Mouse (Mus musculus) telencephalon, adult 2 months (tissue): ENCODE measurements around the gene Hira.
"Not testable (repeated sequence)": the region's sequence is repeated elsewhere in the genome, so short reads cannot be mapped to it uniquely, and the experiment has no call there.

Experiments used
- DNase-seq: peaks from one replicate; pipeline ENCODE4 v3.0.0-alpha.2; 2011; ENCODE audit warnings: low read depth, low spot score

The Hira gene

GRCm38 (mm10) chr16:18921771-18922170, 44.9 kb downstream of the Hira start:
- no peak for DNase-seq

GRCm38 (mm10) chr16:18927963-18928362, 51.1 kb downstream of the Hira start:
- no peak for DNase-seq

GRCm38 (mm10) chr16:18938321-18939082, 61.7 kb downstream of the Hira start:
- no peak for DNase-seq

- no peak for DNase-seq
These were observed 67.1 kb downstream of the Hira start for GRCm38 (mm10) chr16:18943906-18944305.

DNA sequence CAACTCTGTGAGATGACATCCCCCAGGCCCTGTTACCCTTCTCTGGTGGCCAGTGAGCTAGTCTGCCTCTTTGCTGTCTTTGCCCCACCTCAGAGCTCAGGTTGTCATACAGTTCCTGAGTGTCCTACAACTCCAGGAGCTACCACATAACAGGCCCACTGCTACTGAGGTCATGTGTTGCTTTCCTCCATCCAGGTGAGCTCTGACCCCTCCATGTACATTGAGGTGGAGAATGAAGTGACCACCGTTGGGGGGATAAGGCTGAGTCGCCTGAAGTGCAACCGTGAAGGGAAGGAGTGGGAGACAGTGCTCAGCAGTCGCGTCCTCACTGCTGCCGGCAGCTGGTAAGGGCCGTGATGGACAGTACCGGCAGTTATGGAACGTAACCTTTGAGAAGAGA, 72.1 kb downstream of the Hira start:
- no peak for DNase-seq

- DNase-seq = no peak
These were observed 73.5 kb downstream of the Hira start for GRCm38 (mm10) chr16:18950351-18950750.

DNA sequence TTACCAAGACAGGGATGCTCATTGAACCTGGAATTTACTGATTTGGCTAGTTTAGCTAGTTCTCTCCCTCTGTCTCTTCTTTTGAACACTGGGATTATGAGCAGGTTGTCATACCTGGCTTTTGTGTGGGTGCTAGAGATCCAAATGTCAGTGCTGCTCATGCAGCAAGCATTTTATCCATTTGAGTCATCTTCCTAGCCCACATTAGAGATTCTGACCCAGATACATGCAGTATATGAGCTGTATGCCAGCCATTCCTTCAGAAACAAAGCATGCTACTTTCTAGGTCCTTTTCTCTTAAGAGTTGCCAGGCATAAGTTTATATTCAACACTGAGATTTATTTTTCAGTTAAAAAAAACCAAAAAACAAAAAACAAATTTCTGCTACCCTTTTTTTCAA, 76.0 kb downstream of the Hira start:
- peak; percentile 16 for DNase-seq

- no peak for DNase-seq
These were observed 78.2 kb downstream of the Hira start for GRCm38 (mm10) chr16:18955070-18955469.

DNA sequence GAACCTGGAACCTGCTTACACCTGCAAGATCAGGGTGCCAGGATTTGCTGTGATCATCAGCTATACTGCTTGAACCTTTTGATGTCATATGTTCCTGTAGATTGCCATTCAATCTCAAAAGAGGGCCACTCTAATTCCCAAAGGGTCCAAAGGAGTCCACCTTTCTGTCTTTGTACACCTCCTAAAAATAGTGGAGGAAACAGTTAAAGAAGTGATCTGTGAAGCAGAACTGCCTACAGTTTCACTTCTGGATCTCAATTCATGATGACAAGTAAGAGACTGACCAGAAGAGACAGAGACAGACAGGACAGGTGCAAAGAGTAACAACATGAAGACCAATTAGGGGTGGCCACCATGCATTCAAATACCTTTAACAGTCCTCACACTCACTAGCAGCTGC, 86.6 kb downstream of the Hira start:
- DNase-seq = no peak

DNA sequence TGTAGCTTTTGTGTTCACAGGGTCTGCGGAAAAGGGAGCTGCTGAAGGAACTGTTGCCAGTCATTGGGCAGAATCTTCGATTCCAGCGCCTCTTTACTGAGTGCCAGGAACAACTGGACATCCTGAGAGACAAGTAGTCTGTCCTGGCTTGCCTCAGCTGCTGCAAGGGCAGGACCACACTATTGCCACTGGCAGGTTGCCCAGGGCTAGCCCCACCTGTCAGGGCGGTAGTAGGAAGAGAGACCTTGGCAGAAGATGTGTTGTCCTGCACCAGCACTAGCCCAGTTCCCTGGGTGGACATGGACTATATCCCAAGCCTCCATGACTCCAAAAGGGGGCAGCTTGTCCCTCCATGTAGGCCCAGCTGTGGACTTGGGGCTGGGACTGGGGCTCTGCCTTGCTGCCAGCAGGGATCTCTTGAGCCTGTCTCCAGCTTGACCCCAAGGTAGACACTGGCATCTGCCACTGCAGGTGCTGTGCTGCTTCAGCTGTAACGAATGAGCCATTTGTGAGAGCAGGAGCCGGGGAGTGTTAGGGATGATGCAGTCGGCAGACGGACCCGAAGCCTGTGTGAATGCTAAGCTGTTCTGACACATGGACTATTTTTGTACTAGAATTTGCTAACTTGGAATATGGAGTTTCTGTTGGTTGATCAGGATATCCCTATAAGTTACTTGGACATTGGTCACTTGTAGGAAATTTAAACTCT, 92.7 kb downstream of the Hira start:
- peak; percentile 11 for DNase-seq

- no peak for DNase-seq
These were observed 94.0 kb downstream of the Hira start for GRCm38 (mm10) chr16:18970837-18971236.

GRCm38 (mm10) chr16:18975665-18976064, 98.8 kb downstream of the Hira start:
- not testable (repeated sequence) for DNase-seq

DNA sequence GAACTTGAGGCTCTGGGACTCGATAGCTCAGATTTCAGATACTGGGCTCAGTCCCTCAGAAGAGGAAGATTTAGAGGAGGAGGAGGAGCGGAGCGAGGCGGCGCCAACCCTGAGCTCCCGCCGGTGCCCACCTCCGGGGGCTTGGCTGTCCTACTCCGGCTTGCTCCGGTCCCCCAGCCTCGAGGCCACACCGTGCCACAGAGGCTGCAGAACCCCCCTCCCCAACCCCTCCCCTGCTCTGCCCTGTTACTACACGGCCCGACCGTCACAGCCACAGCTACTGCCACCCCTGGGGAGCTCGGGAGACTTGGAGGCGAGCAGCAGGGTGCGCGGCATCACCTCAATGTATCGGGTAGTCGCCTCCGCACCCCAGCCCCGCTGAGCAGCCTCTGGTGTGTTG, 99.5 kb downstream of the Hira start:
- DNase-seq = no peak

- DNase-seq = no peak
These were observed 109.5 kb downstream of the Hira start for GRCm38 (mm10) chr16:18986381-18986780.

DNA sequence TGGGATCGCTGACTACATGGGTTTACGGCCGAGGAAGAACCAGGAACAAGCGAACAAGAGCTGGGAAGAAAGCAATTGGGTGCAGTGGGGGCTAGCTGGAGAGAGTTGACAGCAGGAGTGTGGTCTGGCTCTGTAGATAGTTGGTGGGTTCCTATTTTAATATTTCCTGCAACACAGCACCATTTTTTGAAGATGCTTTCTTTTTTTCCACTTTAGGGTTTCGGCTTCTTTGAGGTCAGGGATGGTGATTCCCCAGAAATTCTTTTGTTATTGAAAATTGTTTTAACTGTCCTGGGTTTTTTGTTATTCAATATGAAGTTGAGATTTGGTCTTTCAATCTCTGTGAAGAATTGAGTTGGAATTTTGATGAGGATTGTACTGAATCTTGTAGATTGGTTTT, 110.0 kb downstream of the Hira start:
- no peak for DNase-seq

DNA sequence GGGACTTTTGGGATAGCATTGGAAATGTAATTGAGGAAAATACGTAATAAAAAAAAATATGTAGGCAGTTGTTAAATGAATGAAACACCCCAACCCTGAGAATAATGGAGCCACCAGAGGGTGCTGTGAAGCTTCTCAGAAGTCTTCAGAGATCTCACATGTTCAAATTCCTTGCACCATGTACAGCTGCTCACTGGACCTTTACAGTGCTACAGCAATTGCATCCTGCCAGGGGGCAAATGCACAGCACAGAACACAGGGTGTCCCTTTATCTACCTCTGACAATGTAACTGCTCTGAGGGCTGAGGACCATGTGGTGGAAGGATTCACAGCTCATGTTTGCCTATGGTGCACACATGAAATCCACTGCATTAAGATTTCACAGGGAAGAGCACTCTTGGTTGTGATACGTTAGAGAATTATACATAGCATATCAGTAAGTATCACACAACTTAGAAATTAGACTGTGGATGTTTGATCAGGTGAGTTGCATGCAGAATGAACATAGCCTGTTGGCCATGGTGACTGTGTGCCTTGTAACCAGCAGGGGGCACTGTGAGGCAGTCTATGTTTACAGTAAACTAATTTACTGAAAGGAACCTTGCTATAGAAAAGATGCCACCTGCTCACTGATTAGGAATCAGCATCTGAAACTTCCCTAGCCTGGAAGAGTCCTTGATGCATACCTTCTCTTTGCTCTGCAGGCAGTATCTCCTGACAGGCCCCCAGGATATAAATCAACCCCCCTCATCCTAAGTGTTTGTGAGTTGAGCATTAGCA, 126.0 kb downstream of the Hira start:
- not testable (repeated sequence) for DNase-seq

DNA sequence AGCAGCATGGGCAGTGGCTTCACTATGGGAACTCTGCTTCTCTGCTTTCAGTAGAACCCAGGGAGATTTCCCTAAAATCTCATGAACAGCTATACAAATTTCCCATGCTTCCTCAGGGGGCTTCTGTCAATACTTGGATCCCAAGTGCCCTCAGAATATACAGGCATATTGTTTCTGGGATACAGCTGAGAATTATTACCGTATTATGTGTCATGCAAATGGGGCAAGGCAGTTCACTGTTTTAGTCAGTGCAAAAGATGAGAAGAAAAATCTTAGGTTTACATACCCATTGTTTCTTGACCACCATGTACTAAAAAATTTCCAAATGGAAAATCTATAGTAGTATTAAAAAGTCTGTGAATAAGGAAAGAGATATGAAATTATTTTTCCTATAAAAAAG, 126.9 kb downstream of the Hira start:
- DNase-seq = no peak

DNA sequence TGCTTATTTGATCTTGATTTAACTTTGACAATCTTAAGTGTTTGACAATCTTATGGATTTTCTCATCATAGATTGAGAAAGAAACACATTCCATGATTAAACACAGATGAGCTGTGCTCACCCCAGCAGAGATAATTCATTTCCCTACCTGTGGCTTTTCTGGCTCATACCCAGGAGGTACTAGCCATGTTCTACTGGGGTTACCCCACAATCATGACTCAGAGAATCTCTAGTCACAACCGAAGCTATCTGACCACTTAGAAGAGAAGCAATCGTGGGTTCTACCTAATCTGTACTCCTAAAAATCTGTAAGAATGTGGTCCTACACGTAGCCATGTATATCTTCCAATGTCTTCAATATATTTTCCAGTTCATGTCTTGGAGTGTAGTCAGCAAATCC, 128.5 kb downstream of the Hira start:
- no peak for DNase-seq

GRCm38 (mm10) chr16:19006715-19007114, 129.9 kb downstream of the Hira start:
- DNase-seq = no peak

- DNase-seq = not testable (repeated sequence)
These were observed 130.4 kb downstream of the Hira start for GRCm38 (mm10) chr16:19007186-19007591.

- no peak for DNase-seq
These were observed 133.9 kb downstream of the Hira start for GRCm38 (mm10) chr16:19010710-19011109.

GRCm38 (mm10) chr16:19013550-19013949, 136.7 kb downstream of the Hira start:
- no peak for DNase-seq
